Mouse (Mus musculus) liver, adult 2 months (tissue): ENCODE measurements around the gene Mrpl10. TPM values are rescaled to one million over a fixed set of nuclear protein-coding genes. Genes with fewer than 3 reads are reported as not detected.

ENCODE experiments used
- DNase-seq: peaks from one replicate; pipeline ENCODE4 v3.0.0-alpha.2; 2011; ENCODE audit warnings: low read depth, low spot score; ENCODE audit errors: extremely low read depth
- H3K27ac ChIP-seq: fragments of 200-500 bp; replicated peaks from 2 replicates; pipeline ENCODE4 v1.5.1; 2012; ENCODE audit warnings: low read depth, mild to moderate bottlenecking, control low read depth, inconsistent platforms, low read length; ENCODE audit not compliant: insufficient read depth
- H3K27me3 ChIP-seq: fragments of 200-500 bp; 2 replicates; pipeline ENCODE4 v1.6.1; 2012; ENCODE audit warnings: mild to moderate bottlenecking, moderate library complexity, low read length, inconsistent platforms; ENCODE audit not compliant: control insufficient read depth, insufficient read depth
- H3K36me3 ChIP-seq: fragments of 200-500 bp; 2 replicates; pipeline ENCODE4 v1.6.1; 2012; ENCODE audit warnings: low read length, inconsistent platforms; ENCODE audit not compliant: control insufficient read depth, insufficient read depth
- H3K4me1 ChIP-seq: fragments of 200-500 bp; 2 replicates; pipeline ENCODE4 v1.6.1; 2011; ENCODE audit warnings: low read length; ENCODE audit not compliant: control insufficient read depth, insufficient read depth
- H3K4me3 ChIP-seq: fragments of 200-500 bp; 2 replicates; pipeline ENCODE4 v1.5.1; 2011; ENCODE audit warnings: low read depth, mild to moderate bottlenecking, control low read depth, low read length, moderate library complexity; ENCODE audit not compliant: insufficient read depth
- H3K79me2 ChIP-seq: fragments of 200-500 bp; 2 replicates; pipeline ENCODE4 v1.6.1; 2012; ENCODE audit warnings: inconsistent platforms, mild to moderate bottlenecking, low read length, moderate library complexity; ENCODE audit not compliant: control insufficient read depth, insufficient read depth
- H3K9ac ChIP-seq: fragments of 200-500 bp; 2 replicates; pipeline ENCODE4 v1.6.1; 2012; ENCODE audit warnings: low read depth, mild to moderate bottlenecking, control low read depth, inconsistent platforms, low read length
- CTCF ChIP-seq: fragments of 200-500 bp; IDR thresholded peaks from 2 replicates; pipeline ENCODE4 v1.5.1; 2011; ENCODE audit warnings: low read depth, low read length, control low read depth
- POLR2A ChIP-seq: fragments of 200-500 bp; IDR thresholded peaks from 2 replicates; pipeline ENCODE4 v1.6.1; 2011; ENCODE audit warnings: low read length, control low read depth; ENCODE audit not compliant: insufficient read depth; ENCODE audit errors: extremely low read depth
- WGBS: fragments of 180-500 bp; shearing (Covaris S2); methylation state at CpG from one replicate; pipeline ENCODE4 v1.1.7; 2018; 5-methylcytosine and 5-hydroxymethylcytosine counted together
- polyA plus RNA-seq: library from polyadenylated mRNA; depleted of rRNA; stranded (reverse); fragments of >200 nt; gene quantifications from 2 replicates; pipeline ENCODE4 v1.2.3, GENCODE M21; 2012
- total RNA-seq: library from RNA; depleted of rRNA; stranded (reverse); fragments of >200 nt; gene quantifications from 2 replicates; pipeline ENCODE4 v1.2.3, GENCODE M21; 2014

The Mrpl10 gene
- total and polyA plus RNA-seq, 2 experiments = 19.5 to 86.8 TPM

DNA sequence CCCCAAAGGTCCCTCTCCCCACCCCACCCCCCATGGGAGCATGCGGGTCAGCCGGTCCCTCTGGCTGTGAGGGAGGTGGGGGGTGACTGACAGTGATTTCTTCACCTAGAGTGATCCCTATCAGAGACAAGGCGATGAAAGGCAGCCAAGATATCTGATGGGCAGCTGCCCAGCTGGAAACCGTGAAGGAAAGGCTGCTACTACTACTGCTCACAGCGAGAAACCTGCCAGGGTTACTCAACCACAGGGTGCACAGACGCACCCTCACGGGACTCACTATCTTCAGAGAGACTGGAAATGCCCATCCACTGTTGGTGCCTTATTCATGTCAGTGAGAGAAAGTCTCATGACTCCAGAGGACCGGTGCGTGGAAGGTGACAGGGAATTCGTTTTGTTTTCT lies 16.4 kb upstream of the Mrpl10 start:
- Histone ChIP-seq H3K27ac (no peak overlapping the region), H3K4me1 (peaks cover 4% of the 10 kb centered on the region; the same call in 1 of the 2 replicates), H3K36me3 (no peaks in the 10 kb centered on the region), H3K4me3 (no peak overlapping the region), H3K27me3 (peaks cover 8% of the 10 kb centered on the region), H3K79me2 (no peaks in the 10 kb centered on the region), H3K9ac (no peak overlapping the region)
- TF ChIP-seq CTCF = no peak
- peak; percentile 78 for DNase-seq
- WGBS = 45% methylated on average over 10 of the region's 10 CpGs

DNA sequence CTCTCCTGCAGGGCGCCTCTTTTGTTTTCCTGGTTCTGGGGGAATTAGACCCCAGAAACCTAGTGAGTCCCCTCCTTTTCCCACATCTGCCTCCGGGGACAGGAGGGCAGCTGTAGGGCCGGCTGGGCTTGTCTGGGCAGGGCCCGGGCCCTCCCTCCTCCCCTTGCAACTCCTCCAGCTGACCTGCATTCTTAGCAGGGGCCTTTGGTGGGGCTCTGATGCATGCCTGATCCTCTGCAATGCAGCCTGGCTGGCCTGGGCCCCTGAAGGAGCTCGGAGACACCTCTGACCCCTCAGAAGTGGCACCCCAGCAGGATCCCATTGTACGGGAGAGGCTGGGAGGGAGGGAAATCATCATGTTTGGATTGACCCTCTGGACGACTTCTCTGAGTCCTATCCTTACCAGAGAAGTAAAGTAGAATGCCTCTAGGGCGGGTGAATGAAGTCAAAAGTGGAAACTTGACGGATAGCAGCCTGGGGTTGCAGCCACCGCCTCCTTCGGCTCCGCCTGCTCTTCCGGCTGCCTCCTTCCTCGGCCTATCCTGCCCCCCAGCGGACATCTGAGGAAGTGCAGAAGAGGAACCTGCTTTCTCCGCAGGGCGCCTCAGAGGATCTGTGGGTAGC lies 15.5 kb upstream of the Mrpl10 start:
- peaks cover 2% of the 10 kb centered on the region; the same call in 1 of the 2 replicates for H3K79me2 ChIP-seq
- WGBS = 12% methylated on average over 17 of the region's 17 CpGs
- peak; percentile 95 for TF ChIP-seq CTCF
- no peak for TF ChIP-seq POLR2A
- H3K36me3 ChIP-seq = no peaks in the 10 kb centered on the region
- DNase-seq = peak; percentile 43
- peak overlapping the region; percentile 52 for H3K9ac ChIP-seq
- H3K4me1 ChIP-seq = peaks cover 5% of the 10 kb centered on the region; the same call in 1 of the 2 replicates
- H3K4me3 ChIP-seq = peak overlapping the region; percentile 36; the same call in 1 of the 2 replicates
- H3K27ac ChIP-seq = no peak overlapping the region
- peaks cover 8% of the 10 kb centered on the region for H3K27me3 ChIP-seq

DNA sequence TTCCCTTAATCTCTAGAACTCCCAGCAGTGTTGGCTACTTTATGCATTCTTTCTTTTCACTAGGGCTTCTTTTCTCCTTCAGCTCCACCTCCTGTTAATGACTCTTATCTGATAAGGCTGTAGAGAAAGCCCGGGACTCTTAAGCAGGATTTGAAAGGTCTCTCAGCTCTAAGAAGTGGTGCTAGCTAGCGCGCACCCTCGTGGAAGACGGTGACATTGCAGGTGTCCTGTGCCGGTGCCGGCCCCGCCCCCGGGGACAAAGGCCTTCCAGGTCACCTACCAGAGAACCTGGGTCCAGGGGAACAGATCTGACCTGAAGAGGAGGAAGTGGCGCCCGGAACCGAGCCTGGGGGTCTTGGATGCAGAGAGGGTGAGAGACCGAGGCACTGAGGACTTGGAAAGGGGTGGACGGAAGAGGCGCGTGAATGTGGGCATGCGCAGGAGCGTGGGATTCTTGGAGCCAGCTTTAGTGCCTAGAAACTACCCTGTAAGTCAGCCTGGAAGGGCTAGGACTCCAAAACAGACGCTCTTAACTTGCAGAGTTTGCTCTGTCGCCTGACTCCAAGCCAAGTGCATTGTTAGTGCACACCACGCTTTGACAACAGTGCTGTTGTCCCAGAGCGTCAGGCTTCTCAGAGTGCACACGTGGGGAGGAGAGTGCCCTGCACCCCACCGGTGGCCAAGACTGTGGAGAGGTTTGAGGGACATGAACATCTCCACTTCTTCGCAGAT lies 11.5 kb upstream of the Mrpl10 start, which contains the start of gene Scrn2:
Gene Scrn2 (plus strand): TSS at position 253 of the 732 bp plus-strand sequence.
- Histone ChIP-seq H3K4me1 (peaks cover 5% of the 10 kb centered on the region; the same call in 1 of the 2 replicates), H3K4me3 (peak within 1 kb of the TSS; percentile 60), H3K9ac (peak within 1 kb of the TSS; percentile 55), H3K79me2 (peaks cover 3% of the 10 kb centered on the region; the same call in 1 of the 2 replicates), H3K27me3 (no peaks in the 10 kb centered on the region), H3K36me3 (no peaks in the 10 kb centered on the region; the same call in 1 of the 2 replicates), H3K27ac (peak within 1 kb of the TSS; percentile 62)
- peak; percentile 75 for DNase-seq
- WGBS = under 1% methylated on average over 25 of the region's 25 CpGs
- peak; percentile 87 for TF ChIP-seq CTCF
- TF ChIP-seq POLR2A = peak; percentile 30; the same call in 1 of the 2 replicates

DNA sequence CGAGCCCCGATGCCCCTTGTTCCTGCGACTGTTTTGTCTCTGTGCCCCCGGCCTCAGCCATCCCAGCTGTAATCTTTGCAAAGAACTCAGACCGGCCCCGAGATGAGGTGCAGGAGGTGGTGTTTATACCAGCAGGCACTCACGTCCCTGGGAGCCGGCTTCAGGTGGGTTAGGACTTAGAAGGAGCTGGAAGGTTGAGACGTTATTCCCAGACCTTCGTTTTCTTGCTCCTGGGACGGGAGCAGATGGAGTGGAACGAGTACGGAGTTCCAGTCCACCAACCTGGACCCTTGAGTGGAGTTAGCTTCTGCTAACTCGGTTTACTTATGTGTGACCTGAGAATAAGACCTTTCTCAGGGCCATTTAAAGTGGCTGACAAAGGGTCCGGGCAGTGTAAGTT lies 10.9 kb upstream of the Mrpl10 start:
- TF ChIP-seq POLR2A (no peak), CTCF (no peak)
- peak overlapping the region; percentile 60 for H3K4me3 ChIP-seq
- peak overlapping the region; percentile 62 for H3K27ac ChIP-seq
- no peaks in the 10 kb centered on the region for H3K27me3 ChIP-seq
- H3K9ac ChIP-seq = peak overlapping the region; percentile 55
- H3K4me1 ChIP-seq = peaks cover 4% of the 10 kb centered on the region; the same call in 1 of the 2 replicates
- no peaks in the 10 kb centered on the region; the same call in 1 of the 2 replicates for H3K36me3 ChIP-seq
- DNase-seq = no peak
- 12% methylated on average over 15 of the region's 15 CpGs for WGBS
- peaks cover 3% of the 10 kb centered on the region; the same call in 1 of the 2 replicates for H3K79me2 ChIP-seq

DNA sequence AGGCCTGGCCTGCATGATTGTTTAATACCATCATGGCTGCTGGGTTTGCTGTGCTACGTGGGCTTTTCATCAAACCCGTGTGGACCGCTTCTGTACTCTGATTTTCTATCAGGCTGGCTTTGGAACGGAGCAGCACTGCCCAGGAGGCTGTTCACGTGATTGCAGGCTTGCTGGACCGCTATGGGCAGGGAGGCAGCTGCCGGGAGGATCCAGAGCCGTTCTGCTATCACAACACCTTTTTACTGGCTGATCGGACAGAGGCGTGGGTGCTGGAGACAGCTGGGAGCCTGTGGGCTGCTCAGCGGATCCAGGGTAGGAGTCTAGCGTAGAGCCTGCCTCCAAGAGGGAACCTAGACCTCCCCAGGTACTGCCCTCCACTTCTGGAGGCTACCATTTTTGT lies 9.4 kb upstream of the Mrpl10 start:
- H3K4me3 ChIP-seq = no peak overlapping the region
- H3K36me3 ChIP-seq = no peaks in the 10 kb centered on the region; the same call in 1 of the 2 replicates
- H3K4me1 ChIP-seq = 0 out of 2 replicates have a peak, but pooled peaks cover 1% of the 10 kb centered on the region
- H3K27me3 ChIP-seq = no peaks in the 10 kb centered on the region
- H3K79me2 ChIP-seq = peaks cover 3% of the 10 kb centered on the region; the same call in 1 of the 2 replicates
- TF ChIP-seq POLR2A (no peak), CTCF (no peak)
- WGBS = 94% methylated on average over 12 of the region's 12 CpGs
- H3K27ac ChIP-seq = no peak overlapping the region
- DNase-seq = no peak
- no peak overlapping the region for H3K9ac ChIP-seq
